Mouse (Mus musculus): ENCODE results near the gene Ogfrl1.

Gene Ogfrl1

DNA sequence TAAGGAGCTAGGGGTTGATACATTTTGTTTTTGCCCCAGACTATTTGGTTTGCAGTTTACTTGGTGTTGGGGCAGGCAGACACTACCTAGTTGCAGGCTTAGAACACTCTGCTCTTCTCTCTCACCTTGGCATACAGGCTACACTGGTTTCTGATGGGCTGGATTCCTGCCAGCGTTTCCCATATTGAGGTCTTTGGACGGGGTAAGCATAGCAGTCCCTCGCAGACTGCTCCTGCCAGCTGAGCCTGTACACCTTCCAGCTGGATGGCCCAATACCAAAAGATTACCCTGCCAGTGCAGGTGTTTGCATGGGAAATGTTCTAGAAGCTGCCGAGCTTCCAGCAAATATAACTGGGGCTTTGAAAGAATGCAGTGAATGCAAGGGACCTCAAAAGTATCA lies 45.8 kb downstream of the Ogfrl1 start:
- no peak for DNase-seq

- no peak for DNase-seq
These were observed 51.9 kb downstream of the Ogfrl1 start for GRCm38 (mm10) chr1:23345633-23346032.

DNA sequence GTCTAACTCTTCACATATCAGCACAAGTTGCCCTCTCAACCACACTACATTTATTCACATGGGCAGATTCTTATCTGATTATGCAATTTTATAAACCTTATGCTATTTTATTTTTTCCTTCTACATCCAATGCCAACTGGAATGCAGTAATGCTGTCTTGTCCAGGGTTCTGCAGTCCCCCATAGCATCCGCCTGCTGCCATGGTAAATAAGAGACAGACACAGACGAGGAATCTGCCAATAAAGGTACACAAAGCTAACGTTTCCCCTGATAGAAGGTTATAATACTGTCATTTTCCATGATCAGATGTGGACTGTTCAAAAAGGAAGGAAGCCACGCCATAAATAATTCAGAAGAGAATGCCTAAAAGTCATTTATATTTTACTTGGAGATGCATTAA lies 54.7 kb downstream of the Ogfrl1 start:
- DNase-seq, result no peak

DNA sequence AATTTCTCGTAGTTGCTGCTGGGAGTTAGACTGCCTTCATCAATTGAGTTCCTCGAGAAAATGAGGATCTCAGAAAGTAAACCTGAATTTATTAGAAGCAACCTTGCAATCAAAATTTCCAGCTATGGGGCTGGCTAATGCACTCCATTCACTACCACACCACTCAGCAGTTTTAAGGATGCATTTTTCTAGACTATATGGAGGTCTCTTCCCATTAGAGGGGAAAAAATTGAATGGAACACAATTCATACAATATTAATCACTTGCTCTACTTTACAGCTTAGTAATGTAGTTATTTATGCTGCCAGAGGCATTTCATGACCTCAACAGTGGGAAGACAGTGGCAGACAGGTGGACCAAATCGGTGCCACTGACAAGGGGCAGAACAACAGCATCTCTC lies 55.3 kb downstream of the Ogfrl1 start:
- no peak for DNase-seq

DNA sequence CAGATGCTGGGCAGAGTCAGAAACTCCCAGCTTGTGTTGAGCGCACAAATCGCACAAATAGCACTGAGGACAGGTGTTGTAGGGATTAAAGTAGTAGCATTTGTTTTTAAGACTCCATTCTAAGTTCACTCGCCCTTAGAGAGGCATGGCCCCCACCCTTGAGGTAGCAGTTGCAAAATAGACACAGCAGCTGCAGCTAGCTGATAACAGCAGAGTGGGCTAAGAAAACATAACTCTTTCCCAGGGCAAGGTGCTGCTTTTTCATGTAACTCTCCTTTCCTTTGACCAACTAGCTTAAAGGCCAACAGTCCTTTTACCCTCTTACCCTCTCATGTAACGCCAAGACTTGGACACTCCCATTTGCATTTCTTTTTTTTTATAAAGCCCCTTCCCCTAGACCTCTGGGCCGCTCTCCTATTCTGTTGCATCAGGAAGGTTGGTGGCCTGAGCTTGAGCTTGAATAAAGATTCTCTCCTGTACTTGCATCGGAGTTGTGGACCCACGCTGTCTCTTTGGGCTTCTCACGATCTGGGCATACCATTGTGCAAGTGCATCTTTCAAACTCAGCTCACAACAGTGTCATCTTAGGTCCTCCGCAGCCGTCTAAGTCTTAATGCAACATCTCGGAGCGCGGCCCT lies 61.7 kb downstream of the Ogfrl1 start:
- no peak for DNase-seq

- DNase-seq, result no peak
These were observed 62.5 kb downstream of the Ogfrl1 start for GRCm38 (mm10) chr1:23335050-23335449.

DNA sequence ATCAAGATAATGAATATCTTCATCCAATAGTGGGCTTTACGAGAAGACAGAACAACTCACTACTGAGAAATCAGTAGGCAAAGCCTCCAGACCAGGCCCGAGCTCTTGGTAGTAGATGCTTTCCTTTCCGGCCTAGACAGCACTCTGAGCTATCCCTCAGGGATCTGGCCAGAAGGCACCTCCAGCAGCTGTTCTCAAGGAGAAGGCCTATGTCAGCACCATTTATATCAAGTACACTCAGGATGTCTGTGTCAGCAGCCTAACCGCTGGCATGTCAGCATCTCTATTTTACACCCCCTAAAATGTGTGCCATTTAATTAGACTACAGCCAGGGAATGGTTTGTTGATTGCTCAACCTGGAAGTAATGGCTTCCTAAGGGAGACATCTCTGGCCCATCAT lies 65.4 kb downstream of the Ogfrl1 start:
- no peak for DNase-seq

GRCm38 (mm10) chr1:23325160-23325559 lies 72.4 kb downstream of the Ogfrl1 start:
- no peak for DNase-seq

DNA sequence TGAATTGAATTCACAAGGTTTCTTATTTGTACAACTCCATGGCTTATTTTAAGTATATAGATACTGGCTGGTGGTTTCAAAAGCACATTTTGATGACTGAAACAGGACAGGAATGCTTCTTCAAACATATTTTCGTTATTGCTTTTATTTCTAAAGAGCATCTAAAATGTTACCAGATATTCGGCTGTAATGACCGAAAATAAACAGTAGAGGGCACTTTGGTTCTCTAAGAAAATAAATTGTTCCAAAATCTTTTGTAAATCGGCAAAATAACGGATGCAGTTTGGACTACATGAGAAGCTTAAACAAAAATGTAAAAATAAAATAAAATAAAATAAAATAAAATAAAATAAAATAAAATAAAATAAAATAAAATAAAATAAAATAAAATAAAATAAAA lies 73.3 kb downstream of the Ogfrl1 start:
- DNase-seq, result peak in 1 of 2 experiments; percentile 5

GRCm38 (mm10) chr1:23323286-23323685 lies 74.3 kb downstream of the Ogfrl1 start:
- DNase-seq, result no peak

GRCm38 (mm10) chr1:23322208-23322607 lies 75.4 kb downstream of the Ogfrl1 start:
- no peak for DNase-seq

- no peak for DNase-seq
These were observed 76.2 kb downstream of the Ogfrl1 start for GRCm38 (mm10) chr1:23321331-23321851.

DNA sequence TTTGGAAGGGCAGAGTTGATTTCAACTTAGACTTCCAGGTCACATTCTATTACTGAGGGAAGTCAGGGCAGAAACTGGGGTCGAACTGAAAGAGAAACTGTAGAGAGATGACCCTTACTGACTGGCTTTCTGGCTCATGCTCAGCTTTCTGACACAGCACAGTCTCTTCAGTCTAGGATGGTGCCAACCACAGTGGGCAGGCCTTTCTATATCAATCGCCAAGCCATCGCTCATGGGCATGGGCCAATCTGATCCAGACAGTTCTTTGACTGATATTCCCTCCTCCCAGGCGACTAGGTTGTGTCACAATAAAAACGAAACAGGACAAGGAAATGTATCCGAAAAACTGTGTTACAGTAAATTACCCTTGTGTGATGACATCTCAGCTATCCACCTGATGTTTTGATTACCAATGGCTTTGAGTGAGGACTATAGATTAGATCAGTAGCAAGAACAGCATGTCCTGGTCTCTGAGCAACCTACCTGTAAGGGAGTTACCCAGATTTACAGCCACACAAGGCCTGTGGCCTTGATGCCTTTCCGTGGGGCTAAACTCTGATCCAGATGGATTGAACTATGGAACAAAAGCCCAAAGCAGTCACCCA lies 76.9 kb downstream of the Ogfrl1 start:
- DNase-seq, result no peak

All from B cell, adult 2 months (primary cell).